Mouse (Mus musculus) kidney, embryonic 16.5 days (tissue): ENCODE results near the gene Orm3. TPM values are rescaled to one million over a fixed set of nuclear protein-coding genes. Genes with fewer than 3 reads are reported as not detected.

ENCODE experiments used
- ATAC-seq: fragments of 200-750 bp; cut with Nextera tagmentation; 2 replicates; pipeline ENCODE4 v1.8.0; 2017; ENCODE audit warnings: moderate TSS enrichment; ENCODE audit not compliant: low FRiP score, low TSS enrichment
- H3K27ac ChIP-seq: fragments of 300-500 bp; sonication (generic); 2 replicates; pipeline ENCODE4 v1.5.1; 2014; ENCODE audit warnings: low read length
- H3K27me3 ChIP-seq: fragments of 300-500 bp; sonication (generic); 2 replicates; pipeline ENCODE4 v1.6.1; 2014; ENCODE audit warnings: low read length, control low read depth, mixed read lengths; ENCODE audit not compliant: insufficient read depth
- H3K36me3 ChIP-seq: fragments of 300-500 bp; sonication (generic); 2 replicates; pipeline ENCODE4 v1.6.1; 2014; ENCODE audit warnings: low read length, control low read depth, mixed read lengths; ENCODE audit not compliant: insufficient read depth
- H3K4me1 ChIP-seq: fragments of 300-500 bp; sonication (generic); 2 replicates; pipeline ENCODE4 v1.6.1; 2014; ENCODE audit warnings: low read length, control low read depth, mixed read lengths; ENCODE audit not compliant: insufficient read depth
- H3K4me2 ChIP-seq: fragments of 300-500 bp; sonication (generic); replicated peaks from 2 replicates; pipeline ENCODE4 v1.6.1; 2014; ENCODE audit warnings: low read depth, low read length
- H3K4me3 ChIP-seq: fragments of 300-500 bp; sonication (generic); 2 replicates; pipeline ENCODE4 v1.5.1; 2014; ENCODE audit warnings: mild to moderate bottlenecking, low read length
- H3K9ac ChIP-seq: fragments of 300-500 bp; sonication (generic); replicated peaks from 2 replicates; pipeline ENCODE4 v1.6.1; 2014; ENCODE audit warnings: low read length
- H3K9me3 ChIP-seq: fragments of 300-500 bp; sonication (generic); 2 replicates; pipeline ENCODE4 v1.6.1; 2016; ENCODE audit warnings: low read length, control low read depth
- WGBS: fragments of 180-500 bp; shearing (Covaris S2); extraction: QIAGEN DNeasy Blood & Tissue Kit; methylation state at CpG from one replicate; pipeline ENCODE4 v1.1.7; 2014; 5-methylcytosine and 5-hydroxymethylcytosine counted together
- polyA plus RNA-seq: library from polyadenylated mRNA; unstranded; fragments of >200 nt; fragmentation: Nextera tagmentation; extraction: Ambion mirVana; gene quantifications from 2 replicates; pipeline ENCODE4 v1.2.1, GENCODE M21; 2015

The Orm3 gene
- polyA plus RNA-seq, 1 experiment from 2014 or later, result not detected

- H3K4me3 ChIP-seq, result no peak overlapping the region
These were observed 43.8 kb downstream of the Orm3 start for GRCm38 (mm10) chr4:63399691-63400270.

GRCm38 (mm10) chr4:63400541-63401306, 44.8 kb downstream of the Orm3 start:
- Histone ChIP-seq H3K9ac (no peak overlapping the region), H3K27ac (no peak overlapping the region), H3K4me1 (peaks cover 68% of the 10 kb centered on the region), H3K4me3 (no peak overlapping the region), H3K27me3 (no peaks in the 10 kb centered on the region), H3K9me3 (no peaks in the 10 kb centered on the region), H3K36me3 (peaks cover 7% of the 10 kb centered on the region; the same call in 1 of the 2 replicates), H3K4me2 (no peak overlapping the region)
- WGBS, result 83% methylated on average over 18 of the region's 18 CpGs
- no peak for ATAC-seq

More at GRCm38 (mm10) chr4:63399691-63400270, 43.8 kb downstream of the Orm3 start:
- ATAC-seq, result no peak
- H3K36me3 ChIP-seq, result peaks cover 11% of the 10 kb centered on the region; the same call in 1 of the 2 replicates
- H3K9me3 ChIP-seq, result no peaks in the 10 kb centered on the region
- 54% methylated on average over 7 of the region's 8 CpGs for WGBS
- no peaks in the 10 kb centered on the region for H3K27me3 ChIP-seq
- H3K27ac ChIP-seq, result peak overlapping the region; percentile 23; the same call in 1 of the 2 replicates
- H3K4me1 ChIP-seq, result peaks cover 58% of the 10 kb centered on the region
- H3K9ac ChIP-seq, result 0 out of 2 replicates have a peak overlapping the region, but pooled peaks have one; percentile 11
- no peak overlapping the region for H3K4me2 ChIP-seq

DNA sequence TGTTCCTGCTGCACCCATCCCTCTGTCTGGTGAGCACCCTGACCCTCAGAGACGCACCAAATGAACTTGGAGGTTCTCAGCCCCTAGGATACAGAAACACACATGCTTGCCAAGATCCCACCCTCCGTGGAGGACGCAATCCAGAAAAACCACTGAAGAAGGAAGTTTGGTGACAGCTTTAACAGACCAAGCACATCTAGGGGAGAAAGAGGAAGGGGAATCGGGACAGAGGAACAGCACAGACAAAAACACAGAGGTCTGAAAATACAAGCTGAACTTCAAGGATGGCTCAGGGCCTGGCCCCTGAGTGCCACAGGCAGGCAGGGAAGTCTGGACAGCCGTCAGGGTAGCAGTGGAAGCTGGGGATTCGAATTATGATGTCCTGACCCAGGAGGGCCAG, 45.7 kb downstream of the Orm3 start:
- ATAC-seq, result no peak
- Histone ChIP-seq H3K4me2 (peak overlapping the region; percentile 51), H3K4me1 (peaks cover 69% of the 10 kb centered on the region), H3K4me3 (no peak overlapping the region), H3K27me3 (no peaks in the 10 kb centered on the region), H3K36me3 (0 out of 2 replicates have a peak, but pooled peaks cover 4% of the 10 kb centered on the region), H3K9me3 (no peaks in the 10 kb centered on the region), H3K9ac (peak overlapping the region; percentile 48; the same call in 1 of the 2 replicates), H3K27ac (0 out of 2 replicates have a peak overlapping the region, but pooled peaks have one; percentile 15)
- 62% methylated on average over 6 of the region's 6 CpGs for WGBS

DNA sequence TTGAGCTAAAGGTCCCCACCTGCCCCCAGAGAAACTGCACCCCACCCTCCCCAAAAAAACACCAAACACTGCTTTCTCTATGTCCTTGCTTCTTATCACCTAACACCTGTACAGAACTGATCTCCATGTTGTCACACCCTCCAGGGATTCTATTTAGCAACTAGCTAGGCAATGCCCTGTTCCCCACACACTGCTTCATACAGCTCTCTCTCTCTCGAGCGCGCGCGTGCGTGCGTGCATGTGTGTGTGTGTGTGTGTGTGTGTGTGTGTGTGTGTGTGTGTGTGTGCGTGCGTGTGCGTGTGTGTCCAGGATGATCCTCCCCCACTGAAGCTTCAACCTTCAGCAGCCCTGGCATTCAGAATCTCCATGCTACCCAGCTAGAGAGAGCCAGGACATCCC, 46.1 kb downstream of the Orm3 start:
- Histone ChIP-seq H3K4me2 (peak overlapping the region; percentile 51), H3K27ac (peak overlapping the region; percentile 95; the same call in 1 of the 2 replicates), H3K36me3 (0 out of 2 replicates have a peak, but pooled peaks cover 4% of the 10 kb centered on the region), H3K9me3 (no peaks in the 10 kb centered on the region), H3K4me1 (peaks cover 69% of the 10 kb centered on the region), H3K9ac (peak overlapping the region; percentile 77), H3K4me3 (peak overlapping the region; percentile 50), H3K27me3 (no peaks in the 10 kb centered on the region)
- no peak for ATAC-seq
- WGBS, result 86% methylated on average over 10 of the region's 10 CpGs

GRCm38 (mm10) chr4:63402558-63402957, 46.6 kb downstream of the Orm3 start:
- peak overlapping the region; percentile 95 for H3K27ac ChIP-seq

DNA sequence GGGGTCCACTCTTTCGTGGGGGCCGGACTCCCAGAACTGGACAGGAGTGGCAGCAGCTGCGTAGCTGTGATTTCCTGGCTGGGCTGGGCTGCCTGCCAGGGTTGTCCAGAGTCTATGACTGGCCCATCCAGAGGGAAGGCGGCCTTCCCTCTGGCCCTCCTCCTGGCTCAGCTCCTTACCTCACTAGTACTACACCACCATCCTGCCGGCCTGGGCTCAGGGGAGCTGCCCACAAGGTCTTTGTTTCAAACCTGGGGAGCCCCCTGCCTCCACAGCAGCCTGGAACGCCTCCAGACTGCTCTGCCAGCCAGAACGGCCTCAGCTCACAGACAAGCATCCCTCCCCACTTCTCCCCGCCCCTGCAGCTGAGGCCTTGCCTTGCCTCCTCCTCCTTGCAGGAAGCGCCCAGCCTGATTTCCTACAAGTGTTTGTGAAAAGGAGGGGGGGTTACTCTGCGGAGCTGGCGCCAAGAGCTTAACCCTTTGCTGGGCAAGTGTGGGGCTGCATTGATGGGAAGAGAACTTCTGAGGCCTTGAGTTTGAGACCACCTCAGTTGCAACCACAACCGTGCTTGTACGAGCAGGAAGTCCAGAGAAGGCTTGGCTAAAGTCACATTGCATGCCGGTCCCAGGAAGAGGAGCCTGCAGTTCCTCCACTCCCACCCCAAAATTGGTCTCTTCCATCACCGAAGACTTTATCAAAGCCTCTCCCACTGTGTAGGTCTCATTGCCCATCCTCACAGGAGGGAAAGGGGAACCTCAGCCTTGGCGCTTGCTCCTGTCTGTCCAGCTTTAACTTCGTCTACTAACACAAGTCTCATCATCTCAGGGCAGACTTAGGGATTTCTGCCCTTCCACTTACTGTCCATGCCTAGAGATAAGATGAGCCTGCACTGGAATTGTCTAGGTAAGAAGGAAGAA, 47.3 kb downstream of the Orm3 start, which contains the start of gene Akna:
Gene Akna (minus strand): TSS at position 315 of the 920 bp plus-strand sequence.
- WGBS, result 7% methylated on average over 17 of the region's 17 CpGs
- H3K4me1 ChIP-seq, result peaks cover 72% of the 10 kb centered on the region
- no peaks in the 10 kb centered on the region for H3K9me3 ChIP-seq
- peak within 1 kb of the TSS; percentile 51 for H3K4me2 ChIP-seq
- H3K4me3 ChIP-seq, result peak within 1 kb of the TSS; percentile 50
- H3K36me3 ChIP-seq, result no peaks in the 10 kb centered on the region
- no peaks in the 10 kb centered on the region for H3K27me3 ChIP-seq
- peak within 1 kb of the TSS; percentile 77 for H3K9ac ChIP-seq
- peak within 1 kb of the TSS; percentile 95 for H3K27ac ChIP-seq
- peak; percentile 92 for ATAC-seq

More at GRCm38 (mm10) chr4:63402558-63402957, 46.6 kb downstream of the Orm3 start:
- Histone ChIP-seq H3K4me2 (peak overlapping the region; percentile 51), H3K27me3 (no peaks in the 10 kb centered on the region), H3K36me3 (0 out of 2 replicates have a peak, but pooled peaks cover under 1% of the 10 kb centered on the region), H3K9me3 (no peaks in the 10 kb centered on the region), H3K4me3 (peak overlapping the region; percentile 50), H3K4me1 (peaks cover 69% of the 10 kb centered on the region), H3K9ac (peak overlapping the region; percentile 77)
- ATAC-seq, result peak; percentile 13
- WGBS, result 25% methylated on average over 6 of the region's 6 CpGs

DNA sequence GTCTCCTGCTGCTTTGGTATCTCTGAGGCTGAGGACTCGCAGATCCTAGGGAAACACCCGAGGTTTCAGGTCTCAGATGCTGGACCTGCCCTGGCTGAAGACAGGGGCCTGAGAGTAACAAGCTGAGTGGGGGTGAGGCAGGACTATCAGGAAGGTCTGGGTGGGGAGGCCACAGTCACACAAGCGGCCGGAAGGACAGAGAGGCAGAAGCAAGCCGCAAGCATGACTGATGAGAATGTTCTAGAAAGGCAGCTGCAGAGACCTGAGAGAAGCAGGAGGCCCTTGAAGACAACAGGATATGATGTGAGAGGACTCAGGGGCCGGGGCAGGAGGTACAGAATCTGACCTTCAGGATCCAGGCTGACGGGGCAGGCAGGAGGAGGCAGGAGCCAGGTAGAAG, 48.2 kb downstream of the Orm3 start:
- no peaks in the 10 kb centered on the region for H3K9me3 ChIP-seq
- no peaks in the 10 kb centered on the region for H3K36me3 ChIP-seq
- H3K4me3 ChIP-seq, result no peak overlapping the region
- ATAC-seq, result no peak
- H3K27ac ChIP-seq, result peak overlapping the region; percentile 35; the same call in 1 of the 2 replicates
- WGBS, result 48% methylated on average over 7 of the region's 7 CpGs
- H3K4me2 ChIP-seq, result peak overlapping the region; percentile 51; the same call in 1 of the 2 replicates
- 0 out of 2 replicates have a peak, but pooled peaks cover 4% of the 10 kb centered on the region for H3K27me3 ChIP-seq
- H3K9ac ChIP-seq, result peak overlapping the region; percentile 43
- H3K4me1 ChIP-seq, result peaks cover 72% of the 10 kb centered on the region

DNA sequence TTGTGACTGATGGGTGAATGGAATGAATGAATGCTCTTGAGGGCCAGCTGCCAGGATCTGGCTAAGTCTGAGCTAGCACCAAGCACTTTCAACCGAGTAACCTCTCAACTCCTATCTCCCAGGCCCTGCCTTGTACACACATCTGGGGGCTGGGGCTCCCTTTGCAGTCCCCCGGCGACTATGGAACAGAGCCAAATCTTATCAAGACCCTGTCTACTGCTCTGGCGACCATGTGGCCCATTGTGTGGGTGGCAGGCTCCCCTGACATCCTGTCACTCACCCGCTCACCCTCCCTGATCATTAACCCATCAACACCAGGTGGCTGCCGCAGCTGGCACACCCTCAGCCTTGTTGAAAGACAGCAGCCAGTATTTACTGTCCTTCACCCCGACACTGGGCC, 49.1 kb downstream of the Orm3 start:
- no peaks in the 10 kb centered on the region for H3K36me3 ChIP-seq
- no peak for ATAC-seq
- 11% methylated on average over 7 of the region's 7 CpGs for WGBS
- no peak overlapping the region for H3K4me2 ChIP-seq
- no peaks in the 10 kb centered on the region for H3K9me3 ChIP-seq
- peak overlapping the region; percentile 43; the same call in 1 of the 2 replicates for H3K9ac ChIP-seq
- peaks cover 71% of the 10 kb centered on the region for H3K4me1 ChIP-seq
- no peak overlapping the region; the same call in 1 of the 2 replicates for H3K27ac ChIP-seq
- 0 out of 2 replicates have a peak, but pooled peaks cover 4% of the 10 kb centered on the region for H3K27me3 ChIP-seq
- no peak overlapping the region for H3K4me3 ChIP-seq

GRCm38 (mm10) chr4:63405683-63406082, 49.7 kb downstream of the Orm3 start:
- 0 out of 2 replicates have a peak, but pooled peaks cover 4% of the 10 kb centered on the region for H3K27me3 ChIP-seq
- WGBS, result 48% methylated on average over 4 of the region's 4 CpGs
- H3K27ac ChIP-seq, result no peak overlapping the region
- H3K4me3 ChIP-seq, result no peak overlapping the region
- no peaks in the 10 kb centered on the region for H3K36me3 ChIP-seq
- H3K4me2 ChIP-seq, result no peak overlapping the region
- peaks cover 68% of the 10 kb centered on the region for H3K4me1 ChIP-seq
- no peak overlapping the region for H3K9ac ChIP-seq
- ATAC-seq, result no peak
- H3K9me3 ChIP-seq, result no peaks in the 10 kb centered on the region
